ENCODE assay signal across 21 mouse cellular contexts in the genomic region with DNA sequence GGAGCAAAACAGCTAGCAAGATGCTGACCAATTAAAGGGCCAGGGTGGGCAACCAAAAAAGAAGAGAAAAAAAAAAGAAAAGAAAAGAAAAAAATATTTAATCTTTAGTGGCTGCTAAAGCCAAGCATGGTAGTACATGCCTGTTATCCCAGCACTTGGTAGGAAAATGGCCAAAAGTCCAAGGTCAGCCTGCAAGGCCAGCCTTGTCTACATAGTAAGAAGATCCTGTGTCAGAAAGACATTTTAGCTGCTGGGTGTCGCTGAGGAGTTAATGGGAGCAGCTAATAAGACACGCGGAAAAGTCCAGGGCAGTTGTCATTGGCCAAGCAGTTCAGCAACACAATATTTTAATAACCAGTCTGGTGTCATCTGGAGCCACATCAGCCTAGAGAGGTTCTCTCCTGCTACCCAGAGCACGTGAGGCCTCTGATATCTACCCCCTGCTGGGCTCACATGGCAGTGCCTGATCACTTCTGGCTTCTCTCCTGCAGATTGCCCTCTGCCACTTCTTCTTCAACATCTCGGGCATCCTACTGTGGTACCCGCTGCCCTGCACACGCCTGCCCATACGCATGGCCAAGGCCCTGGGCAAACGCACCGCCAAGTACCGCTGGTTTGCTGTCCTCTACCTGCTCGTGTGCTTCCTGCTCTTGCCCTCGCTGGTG. TPM values are rescaled to one million over a fixed set of nuclear protein-coding genes. Genes with fewer than 3 reads are reported as not detected.
A peak's percentile ranks its signal among the peaks of the same experiment; 100 is the strongest.
DNase-seq lines count a peak whose midpoint lies in the region; ATAC-seq and TF ChIP-seq lines count a peak whose summit lies in the region.
"Had no signal": no experiment of that assay in that cellular context is flagged by ENCODE, and none has a peak within 500 bp of the region (broad histone marks: within the 10 kb centered on the region; RNA-seq: fewer than 3 reads in every experiment).

No protein-coding gene starts in this region.

- no peak overlapping the region for H3K4me2 ChIP-seq in kidney, postnatal 0 days (ENCODE audit: low read length)
- H3K4me2 ChIP-seq: forebrain, embryonic 13.5 days; heart, embryonic 15.5 days had no signal

- TF ChIP-seq CTCF in kidney, postnatal 0 days (IDR thresholded peaks at IDR 0.05; ENCODE audit: low read depth): 0 out of 2 replicates have a peak, but pooled peaks have one; percentile 8

- no peaks in the 10 kb centered on the region for H3K9me3 ChIP-seq in kidney, postnatal 0 days (replicated peaks; ENCODE audit: low read length)
- H3K9me3 ChIP-seq: forebrain, embryonic 13.5 days; heart, embryonic 15.5 days had no signal

- no peak overlapping the region for H3K27ac ChIP-seq in kidney, postnatal 0 days
- H3K27ac ChIP-seq: forebrain, embryonic 13.5 days; heart, embryonic 15.5 days had no signal

- peak; percentile 54 for DNase-seq in adrenal gland, adult 2 months
- DNase-seq in adrenal gland, adult 8-10 months: no peak
- no peak for DNase-seq in kidney, postnatal 0 days (ENCODE audit: low spot score)
- DNase-seq in kidney, postnatal 4 days: no peak
- DNase-seq in B cell, adult 2 months: peak; percentile 31 to 36
- no peak for DNase-seq in lung, postnatal 4 days
- DNase-seq: cerebellum, adult 9-11 months; heart, adult 11 months; lung, postnatal 14 days; midbrain, embryonic 14.5 days; thymus, adult 2 months had no signal

- H3K27me3 ChIP-seq in kidney, postnatal 0 days (ENCODE audit: insufficient read depth, low read length): no peaks in the 10 kb centered on the region

- no peak overlapping the region for H3K4me3 ChIP-seq in kidney, postnatal 0 days (replicated peaks; ENCODE audit: low read depth, low read length)
- H3K4me3 ChIP-seq: forebrain, embryonic 13.5 days; heart, embryonic 15.5 days had no signal

- no peaks in the 10 kb centered on the region for H3K36me3 ChIP-seq in kidney, postnatal 0 days (ENCODE audit: insufficient read depth, low read length)
- H3K36me3 ChIP-seq: heart, embryonic 15.5 days had no signal

- H3K9ac ChIP-seq in kidney, postnatal 0 days (ENCODE audit: low read depth, low read length): no peak overlapping the region
- H3K9ac ChIP-seq: forebrain, embryonic 13.5 days; heart, embryonic 15.5 days had no signal

- no peak for ATAC-seq in kidney, postnatal 0 days (replicated peaks; ENCODE audit: low FRiP score, low read depth)
- ATAC-seq in megakaryocyte, adult 5-6 weeks (ENCODE audit: poor library complexity, severe bottlenecking): peak; percentile 62
- no peak for ATAC-seq in erythroblast, adult 5-6 weeks (replicated peaks; ENCODE audit: low FRiP score, poor library complexity, severe bottlenecking)
- ATAC-seq: forebrain, embryonic 13.5 days had no signal

- WGBS in kidney, postnatal 0 days: 78% methylated on average over 13 of the region's 13 CpGs

- H3K4me1 ChIP-seq in kidney, postnatal 0 days (replicated peaks; ENCODE audit: insufficient read depth, low read length): 0 out of 2 replicates have a peak, but pooled peaks cover 7% of the 10 kb centered on the region

RNA-seq across cellular contexts. Expression of gene Pfn3, which starts 2.3 kb away (rescaled TPM):
- not detected for total RNA-seq in adrenal gland, adult 2 months (2021)
- polyA plus RNA-seq in adrenal gland, adult 2 months (2012; rRNA removed): not detected in 2 replicates
- not detected for total RNA-seq in adrenal gland, adult 8-10 months (2022)
- not detected in 2 replicates for polyA plus RNA-seq in kidney, postnatal 0 days (2015; fragmentation: Nextera tagmentation; extraction: Ambion mirVana)
- not detected in 2 replicates for total RNA-seq in megakaryocyte, adult 5-6 weeks (2015)
- not detected in 2 replicates for total RNA-seq in megakaryocyte, adult 5-6 weeks (2017)
- total RNA-seq in erythroblast, adult 5-6 weeks (2015; ENCODE audit: low replicate concordance): not detected in 2 replicates
- total RNA-seq in erythroblast, adult 5-6 weeks (2017; ENCODE audit: low replicate concordance): not detected in 2 replicates
- total RNA-seq: CH12.LX; layer of hippocampus, postnatal 14 days had no signal
- polyA plus RNA-seq: forebrain, embryonic 13.5 days; heart, embryonic 15.5 days; hindbrain, embryonic 11.5 days; liver, embryonic 16.5 days; midbrain, embryonic 14.5 days; thymus, adult 2 months had no signal

RNA-seq across cellular contexts. Expression of gene F12, which starts 13.8 kb away (rescaled TPM):
- total RNA-seq in adrenal gland, adult 2 months (2021): 1 to 10 TPM in 1 of 2 experiments, not detected in 1; 1.5 TPM
- polyA plus RNA-seq in adrenal gland, adult 2 months (2012; rRNA removed): 0.10 and 0.34 TPM in 2 replicates
- under 1 TPM in 3 of 4 experiments, not detected in 1; 0.17 to 0.71 (median 0.43) TPM for total RNA-seq in adrenal gland, adult 8-10 months (2022)
- polyA plus RNA-seq in kidney, postnatal 0 days (2015; fragmentation: Nextera tagmentation; extraction: Ambion mirVana): 0.05 and 0.45 TPM in 2 replicates
- total RNA-seq in megakaryocyte, adult 5-6 weeks (2015): 0.13 and 0.21 TPM in 2 replicates
- total RNA-seq in megakaryocyte, adult 5-6 weeks (2017): not detected in 2 replicates
- not detected in 2 replicates for total RNA-seq in erythroblast, adult 5-6 weeks (2015; ENCODE audit: low replicate concordance)
- total RNA-seq in erythroblast, adult 5-6 weeks (2017; ENCODE audit: low replicate concordance): not detected in 2 replicates
- total RNA-seq: CH12.LX had no signal
- polyA plus RNA-seq: forebrain, embryonic 13.5 days; hindbrain, embryonic 11.5 days; midbrain, embryonic 14.5 days had no signal

RNA-seq across cellular contexts. Expression of gene Slc34a1, which starts 14.8 kb away (rescaled TPM):
- total RNA-seq in adrenal gland, adult 2 months (2021): 1 to 10 TPM in 1 of 2 experiments, not detected in 1; 1.3 TPM
- polyA plus RNA-seq in adrenal gland, adult 2 months (2012; rRNA removed): 0.29 TPM in 1 of 2 replicates, not detected in the other
- total RNA-seq in adrenal gland, adult 8-10 months (2022): not detected
- polyA plus RNA-seq in kidney, postnatal 0 days (2015; fragmentation: Nextera tagmentation; extraction: Ambion mirVana): 344 and 465 TPM in 2 replicates
- total RNA-seq in megakaryocyte, adult 5-6 weeks (2015): 0.39 and 0.58 TPM in 2 replicates
- 0.44 and 2.0 TPM in 2 replicates for total RNA-seq in megakaryocyte, adult 5-6 weeks (2017)
- total RNA-seq in erythroblast, adult 5-6 weeks (2015; ENCODE audit: low replicate concordance): not detected in 2 replicates
- not detected in 2 replicates for total RNA-seq in erythroblast, adult 5-6 weeks (2017; ENCODE audit: low replicate concordance)
- total RNA-seq: CH12.LX; layer of hippocampus, postnatal 14 days; left cerebral cortex, postnatal 10 days had no signal
- polyA plus RNA-seq: forebrain, embryonic 13.5 days; heart, embryonic 15.5 days; hindbrain, embryonic 11.5 days; limb, embryonic 14.5 days; liver, embryonic 16.5 days; midbrain, embryonic 14.5 days had no signal

RNA-seq across cellular contexts. Expression of gene Grk6, which starts 32.1 kb away (rescaled TPM):
- total RNA-seq in adrenal gland, adult 2 months (2021): 10 to 100 TPM; 28.4 to 36.5 TPM
- polyA plus RNA-seq in adrenal gland, adult 2 months (2012; rRNA removed): 48.5 and 70.5 TPM in 2 replicates
- 10 to 100 TPM; 36.0 to 55.3 (median 48.6) TPM for total RNA-seq in adrenal gland, adult 8-10 months (2022)
- polyA plus RNA-seq in kidney, postnatal 0 days (2015; fragmentation: Nextera tagmentation; extraction: Ambion mirVana): 29.5 and 29.8 TPM in 2 replicates
- total RNA-seq in megakaryocyte, adult 5-6 weeks (2015): 87.3 and 89.9 TPM in 2 replicates
- 144 and 155 TPM in 2 replicates for total RNA-seq in megakaryocyte, adult 5-6 weeks (2017)
- 24.2 and 25.2 TPM in 2 replicates for total RNA-seq in erythroblast, adult 5-6 weeks (2015; ENCODE audit: low replicate concordance)
- total RNA-seq in erythroblast, adult 5-6 weeks (2017; ENCODE audit: low replicate concordance): 33.4 and 38.2 TPM in 2 replicates

RNA-seq across cellular contexts. Expression of gene Rgs14, which starts 43.2 kb away (rescaled TPM):
- under 1 TPM; 0.55 to 0.86 TPM for total RNA-seq in adrenal gland, adult 2 months (2021)
- 1.3 and 1.7 TPM in 2 replicates for polyA plus RNA-seq in adrenal gland, adult 2 months (2012; rRNA removed)
- 1 to 10 TPM in 1 of 4 experiments, under 1 TPM in 3; 0.45 to 1.8 (median 0.88) TPM for total RNA-seq in adrenal gland, adult 8-10 months (2022)
- polyA plus RNA-seq in kidney, postnatal 0 days (2015; fragmentation: Nextera tagmentation; extraction: Ambion mirVana): 1.6 and 1.7 TPM in 2 replicates
- 55.3 and 56.5 TPM in 2 replicates for total RNA-seq in megakaryocyte, adult 5-6 weeks (2015)
- total RNA-seq in megakaryocyte, adult 5-6 weeks (2017): 68.1 and 75.0 TPM in 2 replicates
- total RNA-seq in erythroblast, adult 5-6 weeks (2015; ENCODE audit: low replicate concordance): 9.0 and 14.2 TPM in 2 replicates
- total RNA-seq in erythroblast, adult 5-6 weeks (2017; ENCODE audit: low replicate concordance): 7.8 and 7.9 TPM in 2 replicates

Comparison
In these comparisons a context has a peak if more than half of its experiments do, and no peak if none do; other contexts are left out.
1. DNase-seq: peak in adrenal gland, adult 2 months (single experiment) and B cell, adult 2 months (2 of 2); none in adrenal gland, adult 8-10 months (single experiment), kidney, postnatal 0 days (single experiment), kidney, postnatal 4 days (0 of 2) and lung, postnatal 4 days (0 of 2).